Mouse (Mus musculus) spleen, postnatal 0 days (tissue): ENCODE results near the gene Smarca4. TPM values are rescaled to one million over a fixed set of nuclear protein-coding genes. Genes with fewer than 3 reads are reported as not detected.

ENCODE experiments used
- microRNA counts: library from miRNA; unstranded; fragments of <30 nt; microRNA quantifications from one replicate; lab custom pipeline; 2015
- polyA plus RNA-seq: library from polyadenylated mRNA; unstranded; fragments of >200 nt; fragmentation: Nextera tagmentation; extraction: Ambion mirVana; gene quantifications from 2 replicates; pipeline ENCODE4 v1.2.1, GENCODE M21; 2015

Gene Smarca4
- polyA plus RNA-seq = 25.5 and 26.8 TPM in 2 replicates

GRCm38 (mm10) chr9:21615617-21616231 is at the start of gene Smarca4:
TSS of gene Smarca4 (plus strand) at chr9:21616169.

GRCm38 (mm10) chr9:21592703-21593121 is 23.3 kb upstream of the Smarca4 start, which contains the start of the genes Timm29 and Yipf2:
TSS of gene Timm29 (plus strand) at chr9:21592722.
TSS of gene Yipf2 (minus strand) at chr9:21592828.

GRCm38 (mm10) chr9:21723377-21724146 is 107.6 kb downstream of the Smarca4 start, which contains the start of gene Ldlr:
TSS of gene Ldlr (plus strand) at chr9:21723483.

MicroRNAs within 50 kb of the gene (microRNA counts, 519-probe panel; counts per million panel counts)
- 88.3 counts per million for microRNA mmu-miR-1946b (lab: Ali Mortazavi, UCI)

Other genes starting within 250 kb of the Smarca4 start
- gene Ilf3, start 248.3 kb upstream of the Smarca4 start, polyA plus RNA-seq = 54.4 and 64.5 TPM in 2 replicates
- 26.2 and 27.2 TPM in 2 replicates for gene Qtrt1, start 204.3 kb upstream of the Smarca4 start, polyA plus RNA-seq
- gene Dnm2, start 191.3 kb upstream of the Smarca4 start, polyA plus RNA-seq = 51.4 and 53.8 TPM in 2 replicates
- 26.0 and 30.3 TPM in 2 replicates for gene Tmed1, start 105.9 kb upstream of the Smarca4 start, polyA plus RNA-seq
- gene AB124611, start 90.0 kb upstream of the Smarca4 start, polyA plus RNA-seq = 28.3 and 37.9 TPM in 2 replicates
- 16.9 and 17.5 TPM in 2 replicates for gene Carm1, start 69.3 kb upstream of the Smarca4 start, polyA plus RNA-seq
- 16.4 and 16.7 TPM in 2 replicates for gene Timm29, start 23.4 kb upstream of the Smarca4 start, polyA plus RNA-seq
- gene Yipf2, start 23.3 kb upstream of the Smarca4 start, polyA plus RNA-seq = 11.8 and 13.7 TPM in 2 replicates
- gene Ldlr, start 107.3 kb downstream of the Smarca4 start, polyA plus RNA-seq = 5.2 and 5.3 TPM in 2 replicates
- gene Spc24, start 144.1 kb downstream of the Smarca4 start, polyA plus RNA-seq = 108 and 118 TPM in 2 replicates
- 4.1 and 4.5 TPM in 2 replicates for gene Kank2, start 182.6 kb downstream of the Smarca4 start, polyA plus RNA-seq
- 0.61 and 0.66 TPM in 2 replicates for gene Angptl8, start 219.3 kb downstream of the Smarca4 start, polyA plus RNA-seq
- 9.2 and 13.3 TPM in 2 replicates for gene Dock6, start 236.5 kb downstream of the Smarca4 start, polyA plus RNA-seq